Mouse (Mus musculus): ENCODE measurements around the gene Mindy4. TPM values are rescaled to one million over a fixed set of nuclear protein-coding genes. Genes with fewer than 3 reads are reported as not detected.
A peak's percentile ranks its signal among the peaks of the same experiment; 100 is the strongest.

Gene Mindy4
- total RNA-seq, 2 experiments from 2014 or later: 4.9 to 5.7 TPM

- no peak for DNase-seq (ENCODE audit: low spot score in 2 of 2)
Observed at GRCm38 (mm10) chr6:55337242-55337641, 134.1 kb downstream of the Mindy4 start.

GRCm38 (mm10) chr6:55338077-55338476 is 134.9 kb downstream of the Mindy4 start:
- no peak for DNase-seq (ENCODE audit: low spot score in 2 of 2)

GRCm38 (mm10) chr6:55338934-55339825 is 136.0 kb downstream of the Mindy4 start:
- DNase-seq (ENCODE audit: low spot score in 2 of 2): no peak

GRCm38 (mm10) chr6:55341688-55342087 is 138.5 kb downstream of the Mindy4 start:
- no peak for DNase-seq (ENCODE audit: low spot score in 2 of 2)

- no peak for DNase-seq (ENCODE audit: low spot score in 2 of 2)
Observed at GRCm38 (mm10) chr6:55342328-55342727, 139.1 kb downstream of the Mindy4 start.

GRCm38 (mm10) chr6:55343446-55343845 is 140.3 kb downstream of the Mindy4 start:
- no peak for DNase-seq (ENCODE audit: low spot score in 2 of 2)

- no peak for DNase-seq (ENCODE audit: low spot score in 2 of 2)
Observed at GRCm38 (mm10) chr6:55344291-55345016, 141.3 kb downstream of the Mindy4 start.

- DNase-seq (ENCODE audit: low spot score in 2 of 2): peak in 1 of 2 experiments; percentile 17
Observed at GRCm38 (mm10) chr6:55345264-55345663, 142.1 kb downstream of the Mindy4 start.

- DNase-seq (ENCODE audit: low spot score in 2 of 2): peak in 1 of 2 experiments; percentile 12
Observed at GRCm38 (mm10) chr6:55346491-55346890, 143.3 kb downstream of the Mindy4 start.

GRCm38 (mm10) chr6:55347711-55348571 is 144.8 kb downstream of the Mindy4 start:
- DNase-seq (ENCODE audit: low spot score in 2 of 2): peak in 1 of 2 experiments; percentile 13

- DNase-seq (ENCODE audit: low spot score in 2 of 2): peak in 1 of 2 experiments; percentile 7
Observed at GRCm38 (mm10) chr6:55349231-55349630, 146.0 kb downstream of the Mindy4 start.

- DNase-seq (ENCODE audit: low spot score in 2 of 2): no peak
Observed at GRCm38 (mm10) chr6:55350383-55350952, 147.3 kb downstream of the Mindy4 start.

GRCm38 (mm10) chr6:55351712-55352111 is 148.5 kb downstream of the Mindy4 start:
- DNase-seq (ENCODE audit: low spot score in 2 of 2): peak in 1 of 2 experiments; percentile 7

GRCm38 (mm10) chr6:55353711-55354445 is 150.7 kb downstream of the Mindy4 start:
- DNase-seq (ENCODE audit: low spot score in 2 of 2): peak in 1 of 2 experiments; percentile 5

GRCm38 (mm10) chr6:55354456-55355117 is 151.4 kb downstream of the Mindy4 start:
- no peak for DNase-seq (ENCODE audit: low spot score in 2 of 2)

- no peak for DNase-seq (ENCODE audit: low spot score in 2 of 2)
Observed at GRCm38 (mm10) chr6:55355575-55355974, 152.4 kb downstream of the Mindy4 start.

- no peak for DNase-seq (ENCODE audit: low spot score in 2 of 2)
Observed at GRCm38 (mm10) chr6:55356017-55356703, 153.0 kb downstream of the Mindy4 start.

- DNase-seq (ENCODE audit: low spot score in 2 of 2): no peak
Observed at GRCm38 (mm10) chr6:55356976-55357635, 153.9 kb downstream of the Mindy4 start.
